Mouse (Mus musculus): ENCODE measurements around the gene Cfdp1.

- TF ChIP-seq CTCF (IDR thresholded peaks at IDR 0.05; ENCODE audit: extremely low read depth, insufficient read depth, insufficient read length, insufficient replicate concordance), result no peak
- no peak for TF ChIP-seq POLR2A (IDR thresholded peaks at IDR 0.05; ENCODE audit: low read depth, low read length)
Measured at GRCm38 (mm10) chr8:111769296-111769695, 84.8 kb downstream of the Cfdp1 start.
